Mouse (Mus musculus) Muller cell, postnatal 12 days (primary cell): ENCODE data around the gene Trrap.
A peak's percentile ranks its signal among the peaks of the same experiment; 100 is the strongest.

Experiments used
- DNase-seq: peaks from one replicate; pipeline ENCODE4 v3.0.0-alpha.2; 2015; ENCODE audit errors: inconsistent ontology term

Gene Trrap

DNA sequence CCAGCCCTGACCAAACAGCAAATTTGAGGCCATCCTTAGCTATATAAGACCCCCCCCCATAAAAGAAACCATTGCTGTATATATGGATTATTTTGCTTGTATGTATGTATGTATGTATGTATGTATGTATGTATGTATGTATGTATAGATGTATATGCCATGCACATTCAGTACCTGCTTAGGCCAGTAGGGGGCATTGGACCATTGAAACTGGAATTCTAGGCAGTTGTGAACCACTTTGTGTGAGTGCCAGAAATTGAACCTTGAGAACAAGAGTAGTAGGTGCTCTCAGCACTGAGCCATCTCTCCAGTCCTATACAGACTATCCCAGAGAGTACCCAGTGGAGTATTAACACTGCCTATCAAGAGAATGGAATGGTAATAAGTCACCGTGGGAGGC, 104.2 kb downstream of the Trrap start:
- DNase-seq = no peak

DNA sequence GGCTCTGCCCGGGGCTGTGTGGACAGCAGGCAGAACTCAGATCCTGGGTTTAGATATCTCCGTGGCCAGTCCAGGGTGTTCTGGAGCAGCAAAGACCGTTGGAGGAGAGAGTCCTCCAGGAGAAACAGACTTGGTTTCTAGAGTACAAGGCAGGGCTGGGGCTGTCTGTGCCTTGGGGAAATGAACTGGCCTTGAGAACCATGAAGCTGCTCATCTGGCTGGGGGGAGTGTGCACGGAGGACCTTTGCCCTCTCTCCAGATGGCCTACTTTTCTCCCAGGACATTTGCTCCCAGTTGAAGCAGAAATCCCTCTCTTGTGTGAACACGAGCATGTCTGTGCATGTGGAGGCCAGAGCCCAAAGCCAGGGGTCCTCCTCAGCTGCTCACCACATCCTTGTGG, 104.8 kb downstream of the Trrap start:
- DNase-seq = no peak

DNA sequence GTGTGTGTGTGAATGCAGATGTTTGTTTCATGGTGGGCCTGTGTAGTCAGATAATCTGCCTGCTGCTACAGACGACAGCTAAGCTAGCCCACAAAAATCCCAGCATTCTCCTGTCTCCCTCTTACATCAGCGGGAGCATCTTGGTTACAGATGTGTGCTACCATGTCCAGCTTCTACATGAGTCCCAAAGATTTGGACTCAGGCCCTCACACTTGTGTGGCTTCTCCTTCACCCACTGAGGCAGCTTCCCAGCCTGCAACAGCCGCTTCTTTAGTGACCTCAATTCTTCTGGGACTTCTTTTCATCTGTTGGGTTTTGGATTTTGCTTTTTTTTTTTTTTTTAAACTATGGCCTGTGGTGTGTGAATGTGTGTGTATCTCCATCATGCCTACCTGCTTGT, 105.3 kb downstream of the Trrap start:
- no peak for DNase-seq

DNA sequence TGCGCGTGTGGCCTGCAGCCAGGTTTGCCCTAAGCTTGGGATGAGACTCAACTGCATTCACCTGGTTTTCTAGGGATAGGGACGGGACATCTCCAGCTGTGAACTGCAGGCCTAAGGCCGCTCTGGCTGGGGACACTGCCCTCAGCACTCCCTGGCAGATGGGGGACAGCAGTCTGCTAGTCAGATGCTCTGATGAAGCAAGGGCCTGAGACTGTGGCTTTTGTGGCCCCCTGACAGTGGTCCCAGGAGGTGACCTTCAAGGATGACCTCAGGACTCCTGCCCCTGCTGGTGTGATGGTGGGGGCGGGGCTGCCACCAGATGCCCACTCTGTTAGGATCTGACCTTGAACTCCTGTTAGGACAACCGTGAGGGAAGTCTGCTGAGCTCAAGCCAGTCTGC, 107.7 kb downstream of the Trrap start:
- DNase-seq = no peak

DNA sequence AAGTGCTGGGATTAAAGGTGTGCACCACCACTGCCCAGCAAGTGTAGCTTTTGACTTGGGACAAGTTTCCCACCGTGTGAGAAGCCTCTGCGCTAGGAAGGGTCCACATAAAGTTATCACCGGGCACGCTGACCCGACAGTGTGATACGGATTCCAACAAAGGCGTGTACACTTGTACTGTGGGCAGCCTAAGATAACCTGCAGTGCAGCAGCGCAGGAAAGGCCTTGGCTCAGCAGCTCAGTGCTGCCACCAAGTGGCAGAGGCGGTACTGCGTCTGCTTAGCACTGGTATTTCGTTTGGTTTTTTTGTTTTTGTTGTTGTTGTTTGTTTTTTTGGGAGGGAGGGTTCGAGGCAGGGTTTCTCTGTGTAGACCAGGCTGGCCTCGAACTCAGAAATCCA, 108.4 kb downstream of the Trrap start:
- peak; percentile 27 for DNase-seq

DNA sequence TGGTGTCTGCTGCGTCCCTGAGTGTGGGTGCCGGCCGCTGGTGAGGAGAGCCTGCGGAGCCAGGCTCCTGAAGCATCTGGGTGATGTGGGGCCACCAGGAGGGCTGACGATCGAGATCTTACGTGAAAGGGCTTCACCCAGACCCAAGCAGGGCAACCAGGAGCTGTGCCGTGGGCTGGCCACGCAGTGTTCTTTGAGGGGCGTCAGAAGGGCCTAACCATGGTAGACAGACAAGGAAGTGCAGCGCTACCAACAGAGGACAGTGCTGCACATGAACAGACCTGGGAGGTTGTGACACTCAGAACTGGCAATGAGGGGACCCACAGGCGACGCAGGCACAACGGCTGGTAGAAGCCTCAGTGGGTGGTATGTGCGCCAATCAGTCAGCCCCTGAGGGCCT, 109.5 kb downstream of the Trrap start:
- DNase-seq = no peak

DNA sequence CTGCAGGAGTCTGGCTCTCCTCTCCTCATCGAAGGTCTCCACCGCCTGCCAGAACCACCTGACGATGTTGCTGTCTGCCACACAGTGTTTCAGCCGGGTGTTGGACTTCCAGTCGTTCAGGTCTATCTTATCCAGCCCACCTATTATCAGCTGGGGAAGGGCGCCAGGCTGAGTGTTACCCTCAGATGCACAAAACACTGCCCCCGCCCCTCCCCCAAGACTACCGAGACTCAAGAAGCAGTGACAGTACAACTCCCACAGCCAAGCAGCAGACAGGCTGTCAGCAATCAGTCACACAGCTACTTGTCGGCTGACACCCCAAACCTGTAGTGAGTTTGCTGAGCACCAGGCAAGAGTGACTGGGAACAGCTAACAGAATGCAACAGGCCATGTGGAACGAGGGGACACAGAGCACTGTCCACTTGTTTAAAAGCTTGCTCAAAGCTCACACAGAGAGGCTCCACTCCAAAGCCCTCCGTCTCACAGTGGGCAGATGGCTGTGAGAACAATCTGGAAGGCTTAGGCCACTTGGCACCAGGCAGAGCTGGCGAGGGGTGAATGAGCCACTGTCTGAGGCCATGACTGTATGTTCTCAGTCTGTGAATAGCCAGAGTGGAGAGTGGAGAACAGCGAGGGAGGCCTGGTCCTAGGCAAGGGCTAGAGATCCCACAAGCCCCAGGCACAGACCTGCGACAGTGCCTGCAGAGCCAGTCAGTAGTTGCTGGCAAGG, 114.3 kb downstream of the Trrap start:
- peak; percentile 77 for DNase-seq

DNA sequence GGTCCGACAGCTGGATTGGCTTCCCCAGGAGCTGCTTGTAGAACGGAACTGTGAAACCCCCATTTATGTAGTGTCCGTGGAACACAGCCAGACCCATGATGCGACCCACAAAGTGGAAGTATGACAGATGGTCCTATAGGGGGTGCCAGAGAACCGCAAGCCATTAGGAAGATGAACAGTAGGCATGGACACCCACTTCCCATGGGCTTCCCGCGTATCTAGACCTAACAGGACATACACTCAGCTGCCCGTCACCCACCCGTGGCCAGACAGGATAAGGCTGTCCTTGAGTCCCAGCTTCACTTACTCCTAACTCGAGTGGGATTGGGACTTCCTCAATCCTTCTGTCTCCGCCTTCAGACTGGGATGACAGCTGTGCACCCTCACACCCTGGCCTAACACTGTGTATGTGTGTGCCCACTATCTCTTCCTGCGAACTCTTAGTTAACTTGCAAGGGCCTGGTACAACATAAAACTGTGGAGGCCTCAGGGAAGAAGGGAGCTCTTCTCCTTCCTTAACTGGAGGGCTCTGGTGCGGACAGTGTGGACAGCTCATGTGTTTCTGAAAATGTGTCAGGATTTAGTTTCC, 117.2 kb downstream of the Trrap start:
- DNase-seq = peak; percentile 21

DNA sequence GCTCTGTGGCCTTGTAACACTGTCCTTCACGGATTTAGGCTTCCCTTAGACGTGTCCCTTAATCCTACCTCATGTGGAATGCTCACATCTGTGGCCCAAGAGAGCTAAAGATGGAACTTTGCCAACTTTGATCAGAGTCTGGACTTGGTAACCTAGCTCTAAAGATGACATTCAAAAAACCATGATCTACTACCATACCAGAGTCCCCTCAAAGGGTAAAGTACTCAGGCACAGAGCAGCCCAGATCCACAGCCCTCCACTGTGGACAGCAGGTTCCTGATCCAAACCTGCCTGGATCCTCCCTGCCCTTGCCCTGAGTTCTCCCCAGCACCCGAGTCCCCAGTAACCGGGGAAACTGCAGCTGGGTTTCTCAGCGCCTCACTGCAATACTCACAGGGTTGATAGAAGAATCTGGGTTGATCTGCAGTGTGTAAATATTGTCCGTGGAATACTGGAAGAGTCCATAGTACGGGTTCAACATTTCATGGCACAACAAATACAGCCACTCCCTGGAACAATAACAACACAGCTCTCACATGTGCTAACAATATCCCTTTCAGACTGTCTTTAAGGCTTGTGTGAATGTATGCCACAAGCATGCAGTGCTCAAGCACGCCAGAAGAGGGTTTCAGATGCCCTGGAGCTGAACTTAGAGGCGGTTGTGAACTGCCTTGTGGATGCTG, 118.6 kb downstream of the Trrap start:
- no peak for DNase-seq

DNA sequence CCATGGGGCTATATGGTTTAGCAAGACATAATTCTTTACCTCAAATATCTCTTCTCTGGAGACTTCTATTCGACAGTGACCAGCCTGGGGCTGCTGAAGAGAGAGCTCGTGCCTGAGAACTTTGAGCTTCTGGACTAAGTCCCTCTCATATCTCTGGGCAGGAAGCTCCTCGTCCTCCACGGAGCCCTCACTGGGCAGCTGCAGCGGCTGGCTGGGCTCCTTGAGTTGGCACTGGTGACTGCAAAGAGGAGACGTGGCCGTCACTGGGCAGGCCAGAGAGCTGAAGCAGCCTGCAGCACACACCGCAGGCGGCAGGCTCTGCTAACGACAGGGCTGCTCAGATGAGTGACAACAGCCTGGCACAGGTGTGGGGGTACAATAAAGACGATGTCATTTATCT, 123.7 kb downstream of the Trrap start:
- DNase-seq = no peak

DNA sequence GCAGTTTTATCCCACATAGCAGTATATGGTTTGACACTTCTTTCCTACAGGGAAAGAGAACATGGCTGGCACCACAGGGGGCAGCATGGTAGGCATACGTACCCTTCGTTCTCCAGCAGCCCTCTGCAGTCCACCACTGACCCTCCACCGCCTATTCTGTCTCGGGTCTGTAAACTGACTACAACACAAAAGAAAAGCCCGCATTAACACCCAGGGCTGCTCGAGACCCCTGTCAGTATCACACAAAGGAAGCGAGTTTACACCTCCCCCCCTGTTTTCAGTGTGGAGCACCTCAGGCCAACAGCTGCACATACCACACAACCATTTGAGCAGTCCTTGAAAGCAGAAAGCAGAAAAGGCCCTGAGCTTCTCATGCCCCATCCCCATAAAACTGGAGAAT, 130.3 kb downstream of the Trrap start:
- DNase-seq = no peak

DNA sequence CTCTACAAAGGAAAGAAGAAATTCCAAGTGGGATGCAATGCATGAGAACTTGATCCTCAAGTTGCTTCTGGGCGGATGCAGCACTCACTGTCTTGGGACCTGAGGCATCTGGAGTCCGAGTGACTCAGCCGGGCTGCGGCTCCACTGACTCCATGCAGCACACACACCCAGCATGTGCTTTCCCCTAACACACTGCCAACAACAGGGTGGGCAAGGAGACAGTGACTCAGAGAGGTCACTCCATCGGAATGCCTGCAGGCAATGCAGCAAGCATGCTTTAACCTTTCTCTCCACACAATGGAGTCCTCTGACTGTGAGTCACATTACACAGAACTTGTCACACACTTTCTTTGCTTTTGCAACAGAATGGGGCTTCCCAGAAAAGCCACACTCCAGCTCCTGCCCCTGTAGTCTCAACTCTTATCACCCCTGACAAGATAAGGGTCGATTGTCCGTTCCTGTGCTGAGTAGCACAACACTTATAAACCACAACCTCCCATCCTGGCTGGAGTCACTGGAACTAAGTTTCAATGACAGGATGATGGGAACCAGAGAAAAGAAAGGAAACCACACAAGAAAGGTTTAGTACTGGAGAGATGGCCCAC, 131.0 kb downstream of the Trrap start:
- DNase-seq = peak; percentile 94

DNA sequence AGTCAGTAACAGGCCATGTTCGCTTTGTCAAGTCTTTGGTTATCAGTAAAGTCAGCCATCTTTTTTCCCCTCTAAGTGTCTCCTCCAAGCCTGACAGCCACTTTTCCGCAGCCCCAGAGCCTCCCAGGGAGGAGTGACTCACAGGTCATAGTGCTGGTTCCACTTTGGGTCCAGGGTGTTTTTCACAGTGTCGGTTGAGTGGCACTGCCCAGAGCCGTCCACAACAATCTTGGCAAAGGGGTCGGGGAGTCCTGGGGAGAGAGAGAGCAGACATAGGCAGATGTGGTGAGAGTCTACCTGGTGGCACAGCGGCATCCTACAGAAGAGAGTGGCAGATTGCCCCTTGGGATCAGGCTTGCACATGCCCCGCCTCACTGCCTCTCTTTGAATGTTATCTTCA, 133.5 kb downstream of the Trrap start:
- peak; percentile 34 for DNase-seq

DNA sequence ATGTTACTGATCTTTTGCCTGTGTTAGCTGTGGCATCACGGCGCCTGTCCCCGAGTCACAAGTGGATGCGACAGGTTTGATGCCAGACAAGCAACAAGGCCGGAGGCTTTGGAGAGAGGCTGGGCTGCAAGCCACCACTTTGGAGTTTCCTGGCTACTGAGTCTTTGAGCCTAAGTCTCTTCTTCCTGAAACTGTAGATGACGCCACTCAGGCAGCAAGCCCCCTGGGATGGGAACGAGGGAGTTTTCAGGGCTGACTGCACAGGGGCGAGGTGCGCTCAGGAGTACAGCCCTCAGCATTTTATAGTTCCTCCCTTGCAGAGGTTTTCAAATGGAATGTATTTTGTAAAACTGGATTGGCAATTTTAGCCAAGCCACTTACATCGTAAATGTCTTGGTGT, 134.3 kb downstream of the Trrap start:
- DNase-seq = no peak

DNA sequence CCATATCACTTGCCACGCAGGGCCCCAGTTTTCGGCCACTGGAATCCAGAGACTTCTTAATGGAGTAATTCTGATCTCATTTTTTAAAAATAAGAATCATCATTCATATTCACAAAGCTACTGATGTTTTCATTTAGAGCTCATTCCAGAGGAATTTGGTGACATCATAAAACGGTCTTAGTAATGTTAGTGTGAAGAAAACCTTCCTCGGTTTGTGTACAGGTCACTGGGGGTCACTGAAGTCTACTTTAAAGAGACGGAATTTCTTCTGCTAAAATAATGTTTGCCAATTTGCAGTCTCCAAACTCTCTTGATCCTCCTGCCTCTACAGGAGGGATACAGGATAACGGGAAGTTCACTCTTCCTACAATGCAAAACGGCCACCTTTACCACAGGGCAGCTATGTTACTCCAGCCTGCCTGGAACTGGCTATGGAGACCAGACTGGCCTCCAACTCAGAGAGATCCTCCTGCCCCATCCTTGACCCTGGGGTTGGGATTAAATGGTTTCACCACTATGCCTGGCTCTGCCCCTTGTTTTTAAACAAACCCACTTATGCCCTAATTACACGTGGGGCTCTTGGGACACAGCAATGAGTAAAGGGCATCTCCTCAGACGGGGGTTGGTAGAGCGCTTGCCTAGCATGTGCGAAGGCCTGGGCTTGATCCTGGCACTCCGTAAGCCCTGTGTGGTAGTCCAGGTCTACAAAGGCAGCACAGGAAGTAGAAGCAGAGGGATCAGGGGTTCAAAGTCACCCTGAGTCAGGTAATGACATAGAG, 137.0 kb downstream of the Trrap start:
- peak; percentile 40 for DNase-seq

DNA sequence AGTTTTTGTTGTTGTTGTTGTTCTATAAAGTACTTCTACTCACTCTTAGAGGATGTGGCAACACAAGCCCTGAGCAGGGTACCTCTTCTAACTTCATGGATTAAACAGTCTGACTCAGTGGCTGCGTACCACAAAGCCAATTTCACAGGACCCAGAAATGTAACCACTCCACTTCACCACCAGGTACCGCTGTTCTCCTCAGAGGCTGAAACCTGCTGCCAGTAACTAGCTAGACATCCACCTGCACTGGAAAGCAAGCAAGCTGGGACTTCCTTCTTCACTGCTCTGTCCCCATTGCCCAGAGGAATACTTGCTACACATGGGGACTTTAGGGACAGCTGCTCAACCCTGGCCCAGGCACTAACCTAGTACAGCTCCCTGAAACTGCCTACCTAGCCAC, 140.1 kb downstream of the Trrap start:
- no peak for DNase-seq
